ENCODE assay signal across 8 mouse cellular contexts in genomic region chr11:100355972-100356818, GRCm38 (mm10). TPM values are rescaled to one million over a fixed set of nuclear protein-coding genes. Genes with fewer than 3 reads are reported as not detected.
DNase-seq lines count a peak whose midpoint lies in the region; ATAC-seq lines count a peak whose summit lies in the region.

Gene Hap1, minus strand, starts transcription at chr11:100356128.

- H3K27me3 ChIP-seq in embryonic facial prominence, embryonic 12.5 days = peaks cover 62% of the 10 kb centered on the region
- peaks cover 59% of the 10 kb centered on the region for H3K27me3 ChIP-seq in heart, embryonic 11.5 days (ENCODE audit: control insufficient read depth, insufficient read depth, low read length)
- peaks cover 53% of the 10 kb centered on the region for H3K27me3 ChIP-seq in kidney, embryonic 14.5 days (ENCODE audit: control insufficient read depth, insufficient read depth, low read length)
- H3K27me3 ChIP-seq in midbrain, embryonic 16.5 days (ENCODE audit: control insufficient read depth, insufficient read depth, low read depth, low read length) = 0 out of 2 replicates have a peak, but pooled peaks cover 5% of the 10 kb centered on the region

- peaks cover 16% of the 10 kb centered on the region; the same call in 1 of the 2 replicates for H3K4me1 ChIP-seq in embryonic facial prominence, embryonic 12.5 days
- H3K4me1 ChIP-seq in heart, embryonic 11.5 days (ENCODE audit: control insufficient read depth, insufficient read depth, low read length) = peaks cover 14% of the 10 kb centered on the region
- H3K4me1 ChIP-seq in kidney, embryonic 14.5 days (ENCODE audit: control insufficient read depth, insufficient read depth, low read length) = 0 out of 2 replicates have a peak, but pooled peaks cover 8% of the 10 kb centered on the region
- peaks cover 25% of the 10 kb centered on the region for H3K4me1 ChIP-seq in midbrain, embryonic 16.5 days (ENCODE audit: control insufficient read depth, insufficient read depth, low read length)

- no peaks in the 10 kb centered on the region for H3K36me3 ChIP-seq in embryonic facial prominence, embryonic 12.5 days
- no peaks in the 10 kb centered on the region for H3K36me3 ChIP-seq in heart, embryonic 11.5 days (ENCODE audit: control insufficient read depth, insufficient read depth, low read length)
- H3K36me3 ChIP-seq in kidney, embryonic 14.5 days (ENCODE audit: control insufficient read depth, insufficient read depth, low read length) = no peaks in the 10 kb centered on the region
- H3K36me3 ChIP-seq in midbrain, embryonic 16.5 days (ENCODE audit: control insufficient read depth, insufficient read depth, low read length) = no peaks in the 10 kb centered on the region; the same call in 1 of the 2 replicates

- WGBS in embryonic facial prominence, embryonic 12.5 days = 2% methylated on average over 49 of the region's 49 CpGs
- WGBS in heart, embryonic 11.5 days (ENCODE audit: insufficient replicate concordance) = 3% methylated on average over 49 of the region's 49 CpGs
- WGBS in kidney, embryonic 14.5 days = 2% methylated on average over 49 of the region's 49 CpGs
- under 1% methylated on average over 49 of the region's 49 CpGs for WGBS in midbrain, embryonic 16.5 days

- DNase-seq in A20 (ENCODE audit: low read depth, low spot score) (peak; percentile 84), liver (peak; percentile 55)
- DNase-seq in adrenal gland, postnatal 14 days = peak; percentile 89
- DNase-seq in spleen, postnatal 10 days (ENCODE audit: low spot score in 2 of 2) = peak; percentile 33 to 58

- H3K9ac ChIP-seq in embryonic facial prominence, embryonic 12.5 days = peak within 1 kb of the TSS; percentile 52
- H3K9ac ChIP-seq in heart, embryonic 11.5 days (ENCODE audit: low read depth, low read length) = peak within 1 kb of the TSS; percentile 76
- H3K9ac ChIP-seq in kidney, embryonic 14.5 days (ENCODE audit: low read depth, low read length) = peak within 1 kb of the TSS; percentile 56
- peak within 1 kb of the TSS; percentile 82 for H3K9ac ChIP-seq in midbrain, embryonic 16.5 days (ENCODE audit: low read depth, low read length)

- H3K4me3 ChIP-seq in embryonic facial prominence, embryonic 12.5 days = peak within 1 kb of the TSS; percentile 56
- peak within 1 kb of the TSS; percentile 70 for H3K4me3 ChIP-seq in heart, embryonic 11.5 days (ENCODE audit: low read depth, low read length)
- H3K4me3 ChIP-seq in kidney, embryonic 14.5 days (ENCODE audit: low read length) = peak within 1 kb of the TSS; percentile 70
- peak within 1 kb of the TSS; percentile 85 for H3K4me3 ChIP-seq in midbrain, embryonic 16.5 days (ENCODE audit: low read depth, low read length)

- H3K27ac ChIP-seq in embryonic facial prominence, embryonic 12.5 days = no peak within 1 kb of the TSS
- no peak within 1 kb of the TSS for H3K27ac ChIP-seq in heart, embryonic 11.5 days (ENCODE audit: low read depth, low read length)
- no peak within 1 kb of the TSS for H3K27ac ChIP-seq in kidney, embryonic 14.5 days (ENCODE audit: low read depth, low read length)
- peak within 1 kb of the TSS; percentile 91 for H3K27ac ChIP-seq in midbrain, embryonic 16.5 days (ENCODE audit: low read length)

- H3K9me3 ChIP-seq in embryonic facial prominence, embryonic 12.5 days = no peaks in the 10 kb centered on the region
- no peaks in the 10 kb centered on the region for H3K9me3 ChIP-seq in heart, embryonic 11.5 days (replicated peaks; ENCODE audit: control insufficient read depth, low read length)
- H3K9me3 ChIP-seq in kidney, embryonic 14.5 days (ENCODE audit: control insufficient read depth, low read length) = no peaks in the 10 kb centered on the region
- H3K9me3 ChIP-seq in midbrain, embryonic 16.5 days (replicated peaks; ENCODE audit: control insufficient read depth, low read length, poor library complexity, severe bottlenecking) = no peaks in the 10 kb centered on the region

- ATAC-seq in embryonic facial prominence, embryonic 12.5 days (ENCODE audit: insufficient number of reproducible peaks, insufficient read depth, low FRiP score, low TSS enrichment) = peak; percentile 44; the same call in 1 of the 2 replicates
- ATAC-seq in heart, embryonic 11.5 days (replicated peaks; ENCODE audit: insufficient number of reproducible peaks, low FRiP score, low TSS enrichment) = 0 out of 2 replicates have a peak, but pooled peaks have one; percentile 23
- ATAC-seq in kidney, embryonic 14.5 days (ENCODE audit: low FRiP score, low TSS enrichment) = peak; percentile 59; the same call in 1 of the 2 replicates
- ATAC-seq in midbrain, embryonic 16.5 days = peak; percentile 76

- peak within 1 kb of the TSS; percentile 97 for H3K4me2 ChIP-seq in embryonic facial prominence, embryonic 12.5 days (replicated peaks)
- H3K4me2 ChIP-seq in heart, embryonic 11.5 days = peak within 1 kb of the TSS; percentile 100
- H3K4me2 ChIP-seq in kidney, embryonic 14.5 days (replicated peaks; ENCODE audit: low read depth, low read length) = peak within 1 kb of the TSS; percentile 98
- peak within 1 kb of the TSS; percentile 87 for H3K4me2 ChIP-seq in midbrain, embryonic 16.5 days (ENCODE audit: low read length)

RNA-seq across cellular contexts. Expression of gene Hap1, which starts in this region (rescaled TPM):
- 50.1 and 54.0 TPM in 2 replicates for total RNA-seq in adrenal gland, postnatal 14 days (2021)
- polyA plus RNA-seq in embryonic facial prominence, embryonic 12.5 days (2016; fragmentation: Nextera tagmentation; extraction: Ambion mirVana) = 10.6 and 13.4 TPM in 2 replicates
- 3.0 and 3.4 TPM in 2 replicates for polyA plus RNA-seq in heart, embryonic 11.5 days (2014; fragmentation: Nextera tagmentation; extraction: Ambion mirVana)
- 6.0 and 6.3 TPM in 2 replicates for polyA plus RNA-seq in kidney, embryonic 14.5 days (2014; fragmentation: Nextera tagmentation; extraction: Ambion mirVana)
- 417 and 440 TPM in 2 replicates for polyA plus RNA-seq in midbrain, embryonic 16.5 days (2015; fragmentation: Nextera tagmentation; extraction: Ambion mirVana)

Comparison
In these comparisons a context has a peak if more than half of its experiments do, and no peak if none do; other contexts are left out.
1. RNA of gene Hap1 (polyA plus RNA-seq): 417 to 440 TPM in midbrain, embryonic 16.5 days; 10.6 to 13.4 TPM in embryonic facial prominence, embryonic 12.5 days, 6.0 to 6.3 TPM in kidney, embryonic 14.5 days and 3.0 to 3.4 TPM in heart, embryonic 11.5 days; every median in the first group is over 10 times any median in the second.
2. ATAC-seq: peak in every context shown above with its lines; median percentile 76 in midbrain, embryonic 16.5 days; 59 in kidney, embryonic 14.5 days; 44 in embryonic facial prominence, embryonic 12.5 days; 23 in heart, embryonic 11.5 days.
3. Peak in every context shown above with its lines, with median percentiles within 50 percentile points of each other: DNase-seq, H3K4me2 ChIP-seq, H3K4me3 ChIP-seq and H3K9ac ChIP-seq.